Mouse (Mus musculus): Measurements from ENCODE around the gene Rhod.
"Not testable (repeated sequence)": the region's sequence is repeated elsewhere in the genome, so short reads cannot be mapped to it uniquely, and the experiment has no call there.

Gene Rhod

DNA sequence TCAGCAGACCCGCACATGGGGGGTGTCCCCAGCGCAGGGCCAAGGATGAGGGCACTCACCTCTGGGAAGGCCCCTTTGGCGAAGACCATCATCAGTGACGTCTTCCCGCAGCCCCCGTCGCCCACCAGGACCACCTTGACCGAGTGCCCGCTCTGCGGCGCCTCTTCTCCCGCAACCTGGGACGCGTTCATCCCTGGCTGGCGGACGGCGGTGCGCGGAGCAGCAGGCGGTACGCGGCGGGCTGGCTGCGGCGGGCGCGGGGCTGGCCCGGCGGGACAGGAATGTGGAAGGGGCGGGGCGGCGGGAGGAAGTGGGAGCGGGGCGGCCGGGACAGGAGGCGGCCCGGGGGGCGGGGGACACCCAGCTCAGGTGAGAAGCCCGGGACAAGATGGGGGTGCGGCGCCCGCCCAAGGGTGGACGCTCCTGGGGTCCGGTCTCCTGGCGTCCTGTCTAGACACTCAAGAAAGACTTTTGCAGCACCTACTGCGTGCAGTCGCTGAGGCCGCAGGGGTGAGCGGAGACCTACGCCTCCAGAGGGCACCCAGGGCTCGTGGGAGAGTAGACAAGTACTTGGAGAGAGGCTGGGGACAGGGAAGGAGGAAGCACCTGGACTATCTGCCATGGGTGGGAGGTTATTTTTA, at the start of gene Rhod:
Gene Rhod, minus strand, starts transcription at position 272 of the 641 bp plus-strand sequence.
- peak; percentile 73 to 82 for DNase-seq

DNA sequence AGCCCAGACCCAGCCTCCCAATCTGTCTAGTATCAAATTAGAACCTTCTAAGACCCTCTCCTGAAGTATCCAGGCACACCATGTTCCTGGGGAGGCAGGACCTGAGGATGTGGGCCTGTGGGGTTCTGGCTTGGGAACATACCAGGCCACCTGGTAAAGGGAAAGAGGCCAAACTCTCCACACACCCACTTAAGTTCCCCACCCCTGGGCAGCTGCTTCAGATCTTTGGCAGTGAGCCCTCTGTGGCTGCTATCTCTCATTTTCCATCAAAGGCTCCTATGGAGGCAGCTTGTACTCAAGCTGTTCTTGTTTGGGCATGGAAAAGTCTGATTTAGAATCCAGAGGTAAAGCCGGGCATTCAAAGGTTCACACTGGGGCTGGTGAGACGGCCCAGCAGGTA, 48.6 kb upstream of the Rhod start:
- DNase-seq = peak; percentile 59 to 70

DNA sequence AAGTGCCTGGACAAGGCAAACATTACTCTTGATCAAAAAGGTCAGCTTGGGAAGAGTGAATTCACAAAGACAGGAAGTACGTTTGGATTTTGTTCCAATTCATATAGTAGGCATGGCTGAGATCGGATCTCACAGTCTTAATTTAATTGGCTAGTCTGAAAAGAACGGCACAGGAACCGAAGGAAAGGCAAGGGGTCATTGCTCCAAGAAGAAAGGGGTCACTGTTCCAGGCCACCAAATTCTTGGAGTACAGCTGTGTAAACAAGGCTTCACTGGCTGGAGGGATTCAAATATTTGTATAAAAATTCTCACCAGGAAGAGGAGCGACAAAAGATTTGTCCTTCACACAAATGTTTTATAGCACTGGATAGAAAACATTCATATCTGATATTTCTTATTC, 45.8 kb upstream of the Rhod start:
- DNase-seq = no peak

DNA sequence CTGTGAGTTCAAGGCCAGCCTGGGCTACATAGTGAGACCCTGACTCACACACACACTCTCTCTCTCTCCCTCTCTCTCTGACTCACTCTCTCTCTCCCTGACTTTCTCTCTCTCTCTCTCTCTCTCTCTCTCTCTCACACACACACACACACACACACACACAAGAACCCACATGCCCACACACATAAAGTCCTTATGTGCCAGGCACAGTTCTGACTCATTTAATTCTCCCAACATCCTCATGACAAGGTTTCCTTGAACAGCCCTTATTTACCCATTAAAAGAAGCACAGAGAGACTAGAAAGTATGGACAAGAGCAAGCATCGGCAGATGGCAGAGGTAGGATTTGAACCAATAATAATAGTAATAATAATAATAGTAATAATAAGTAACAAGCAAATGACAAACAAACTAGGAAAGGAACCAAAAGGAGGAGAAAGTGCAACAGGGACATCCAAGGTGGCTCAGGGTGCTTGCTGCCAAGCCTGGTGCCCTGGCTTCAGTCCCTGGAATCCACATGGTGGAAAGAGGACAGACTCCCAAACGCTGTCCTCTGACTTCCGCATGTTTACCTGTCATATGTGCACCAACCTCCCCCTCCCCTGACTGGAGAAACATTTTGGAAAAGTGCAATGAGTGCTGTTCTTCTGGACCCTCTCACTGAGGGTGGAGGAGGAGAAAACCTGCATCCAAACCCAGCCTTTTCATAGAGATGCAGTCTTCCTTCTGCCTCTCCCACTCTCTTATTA, 43.1 kb upstream of the Rhod start:
- DNase-seq = no peak

DNA sequence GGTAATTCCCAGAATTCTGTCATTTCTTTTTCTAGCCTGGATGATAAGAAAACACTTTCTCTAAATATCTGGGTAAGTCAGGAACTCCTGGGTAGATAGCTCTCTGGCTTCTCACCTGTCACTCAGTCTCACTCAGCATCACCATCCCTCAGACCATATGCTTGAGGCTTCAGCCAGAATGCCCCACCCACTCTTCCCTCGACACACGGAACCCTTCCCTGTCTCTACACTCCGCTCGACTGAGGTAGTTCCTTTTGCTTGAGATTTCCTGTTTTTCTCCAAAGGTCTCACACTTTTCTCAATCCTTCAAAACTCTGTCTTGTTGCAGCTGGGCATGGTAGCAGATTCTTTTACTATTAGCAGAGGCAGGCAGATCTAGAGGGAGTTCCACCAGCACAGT, 42.1 kb upstream of the Rhod start:
- DNase-seq = no peak

DNA sequence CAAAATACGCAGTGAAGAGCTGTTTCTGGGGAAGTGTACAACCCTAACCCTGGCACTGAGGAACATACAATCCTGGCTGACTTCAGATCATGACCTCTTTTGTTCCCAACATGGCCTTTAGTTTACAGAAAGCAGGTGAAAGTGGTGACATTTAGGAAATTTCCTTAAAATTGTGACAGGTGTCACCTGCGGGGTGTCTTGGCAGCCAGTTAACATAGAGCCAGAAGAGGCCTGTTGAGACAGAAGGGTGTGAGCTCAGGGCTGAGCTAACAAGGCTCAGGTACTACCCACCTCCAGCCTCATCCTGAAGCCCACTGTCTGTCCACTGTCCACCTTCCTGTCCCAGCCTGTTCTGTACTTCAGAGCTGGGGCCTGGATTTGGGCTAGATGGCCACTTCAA, 40.8 kb upstream of the Rhod start:
- DNase-seq = no peak

DNA sequence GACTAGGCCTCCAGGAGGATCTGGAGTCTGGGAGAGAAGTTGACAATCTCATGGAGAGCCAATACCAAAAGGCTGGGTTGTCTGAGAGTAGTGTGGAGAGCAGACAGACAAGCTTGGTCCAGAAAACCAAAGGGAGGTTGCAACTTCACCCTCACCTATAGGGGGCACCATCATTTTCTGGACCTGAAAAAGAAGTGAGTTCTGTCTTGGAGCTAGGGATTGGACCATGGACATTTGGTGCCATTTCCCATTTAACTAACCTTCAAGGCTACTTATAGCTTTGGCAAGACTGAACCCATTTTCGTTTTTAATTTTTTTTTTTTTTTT, 38.9 kb upstream of the Rhod start:
- no peak for DNase-seq

DNA sequence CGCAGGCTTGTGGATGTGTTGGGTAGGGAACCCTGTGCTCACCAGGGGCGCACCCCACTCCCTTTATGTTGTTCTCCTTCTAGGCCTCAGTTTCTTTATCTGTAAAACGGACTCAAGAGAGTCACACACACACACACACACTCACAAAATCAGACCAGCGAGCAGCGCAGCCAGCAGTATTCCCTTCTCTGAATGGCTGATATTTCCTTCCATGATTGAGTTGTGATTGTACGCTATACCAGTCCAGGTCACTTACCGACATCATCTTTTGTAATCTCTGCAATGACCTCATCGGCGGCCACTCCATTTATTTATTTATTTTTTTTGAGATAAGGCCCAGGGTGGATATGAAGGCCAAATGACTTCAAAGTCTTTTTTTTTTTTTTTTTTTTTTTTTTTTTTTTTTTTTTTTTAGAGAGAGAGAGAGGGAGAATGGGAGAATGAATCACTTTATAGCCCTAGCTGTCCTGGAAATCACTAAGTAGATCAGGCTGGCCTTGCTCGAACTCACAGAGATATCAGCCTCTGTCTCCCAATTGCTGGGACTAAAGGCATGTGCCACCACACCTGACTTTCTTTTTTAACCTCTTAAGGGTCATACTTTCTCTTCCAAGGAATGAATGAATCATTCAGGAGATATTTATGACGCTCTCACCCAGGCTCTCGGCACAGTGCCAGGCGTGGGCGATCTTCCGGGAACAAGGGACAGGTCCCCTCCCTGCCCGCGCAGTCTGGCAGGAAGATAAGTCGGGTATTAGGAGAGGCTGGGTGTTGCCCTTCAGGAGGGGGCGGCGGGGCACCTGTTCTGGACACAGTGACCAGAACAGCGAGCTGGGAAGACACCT, 38.3 kb upstream of the Rhod start, which contains the start of gene Syt12:
Gene Syt12, minus strand, starts transcription at position 103 of the 845 bp plus-strand sequence.
- DNase-seq = peak; percentile 41 to 65

DNA sequence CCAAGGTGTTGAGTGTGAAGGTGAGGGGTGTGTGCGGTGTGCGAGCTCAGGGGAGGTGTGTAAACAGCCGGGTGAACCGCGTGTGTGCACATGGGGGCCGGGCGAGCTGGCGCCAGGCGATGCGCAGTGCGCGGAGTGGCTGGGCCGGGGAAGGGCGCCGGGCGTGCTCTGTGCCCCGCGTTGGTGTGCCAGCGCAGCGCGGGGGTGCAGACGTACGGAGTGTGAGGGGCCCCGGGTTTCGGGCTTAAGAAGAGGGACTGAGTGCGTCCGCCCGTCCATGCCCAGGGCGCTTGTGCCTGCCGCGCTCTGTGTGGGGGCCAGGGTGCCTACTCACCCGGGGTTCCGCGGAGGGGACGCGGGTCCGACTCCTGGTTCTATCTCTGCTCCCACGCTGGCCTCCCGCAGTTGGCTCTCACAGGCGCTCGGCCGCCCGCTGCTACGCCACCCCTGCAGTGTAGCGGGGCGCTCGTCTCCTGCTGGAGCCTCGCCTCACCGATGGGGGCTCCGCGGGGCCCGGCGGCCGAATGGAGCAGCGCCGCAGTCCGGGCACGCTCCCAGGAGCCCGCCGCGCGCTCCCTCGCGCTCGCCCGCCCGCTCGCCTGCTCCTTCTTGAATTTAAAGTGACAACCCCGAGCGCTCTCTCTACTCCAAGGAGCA, 37.5 kb upstream of the Rhod start:
- DNase-seq = peak in 1 of 2 experiments; percentile 22

DNA sequence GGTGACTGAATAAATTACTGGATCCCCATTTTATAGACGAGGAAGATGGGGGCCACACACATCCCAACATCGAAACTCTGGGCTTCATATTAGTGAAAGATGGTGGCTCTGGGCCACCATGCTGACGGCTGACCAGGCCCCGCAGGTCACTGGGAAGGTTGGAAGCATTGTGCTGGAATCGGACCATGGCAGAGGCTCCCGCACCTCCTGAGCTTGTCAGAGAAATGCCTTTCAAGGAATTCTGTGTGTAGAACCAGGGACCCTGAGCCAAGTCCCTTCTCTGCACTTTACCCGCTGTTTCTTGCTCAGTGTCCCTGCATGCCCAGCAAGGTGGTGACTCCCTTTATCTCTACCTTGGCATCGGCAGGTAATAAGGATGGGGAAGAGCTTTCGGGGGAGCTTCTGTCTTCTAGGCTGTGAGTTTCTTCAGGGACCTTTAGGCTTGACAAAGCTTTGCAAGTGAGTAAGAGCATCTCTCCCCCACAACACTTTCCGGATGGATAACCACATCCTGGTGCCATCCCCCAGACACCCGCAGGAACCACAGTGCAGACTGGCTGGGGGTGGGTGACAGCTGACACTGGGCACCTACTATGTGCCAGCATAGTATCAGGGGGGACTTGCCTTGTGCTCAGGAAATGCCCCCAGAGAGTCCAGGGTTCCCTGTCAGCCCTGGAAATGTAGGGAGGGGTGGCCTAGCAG, 36.1 kb upstream of the Rhod start:
- no peak for DNase-seq

DNA sequence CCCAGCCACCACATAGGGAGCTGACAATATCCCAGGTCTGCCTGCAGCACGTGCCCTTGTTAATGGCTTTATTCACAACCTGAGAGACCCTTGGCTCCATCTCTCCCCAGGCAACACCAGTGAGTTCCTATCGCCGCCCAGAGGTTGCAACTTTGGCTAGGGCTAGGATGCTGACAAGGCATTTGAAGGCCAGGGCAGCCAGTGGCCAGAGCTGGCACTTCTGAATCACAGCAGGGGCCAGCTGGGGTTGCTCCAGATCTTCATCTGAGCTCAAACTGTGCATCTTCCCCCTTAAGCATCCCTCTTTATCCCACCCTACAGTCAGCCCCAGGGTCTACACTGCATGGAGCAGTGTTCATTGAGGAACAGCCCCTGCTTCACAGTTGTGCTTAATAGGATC, 35.5 kb upstream of the Rhod start:
- no peak for DNase-seq

DNA sequence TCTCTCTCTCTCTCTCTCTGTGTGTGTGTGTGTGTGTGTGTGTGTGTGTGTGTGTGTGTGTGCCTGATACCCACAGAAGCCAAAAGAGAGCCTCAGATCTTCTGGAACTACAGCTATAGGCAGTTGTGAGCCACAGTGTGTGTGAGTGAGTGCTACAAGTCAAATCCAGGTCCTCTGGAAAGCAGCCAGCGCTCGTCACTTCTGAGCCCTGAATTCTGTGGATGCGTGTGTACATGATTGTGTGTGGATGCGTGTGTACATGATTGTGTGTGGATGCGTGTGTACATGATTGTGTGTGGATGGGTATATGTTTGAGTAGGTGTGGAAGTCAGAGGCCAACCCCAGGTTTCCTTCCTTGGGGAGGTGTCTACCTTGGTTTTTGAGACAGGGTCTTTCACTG, 34.3 kb upstream of the Rhod start:
- no peak for DNase-seq

DNA sequence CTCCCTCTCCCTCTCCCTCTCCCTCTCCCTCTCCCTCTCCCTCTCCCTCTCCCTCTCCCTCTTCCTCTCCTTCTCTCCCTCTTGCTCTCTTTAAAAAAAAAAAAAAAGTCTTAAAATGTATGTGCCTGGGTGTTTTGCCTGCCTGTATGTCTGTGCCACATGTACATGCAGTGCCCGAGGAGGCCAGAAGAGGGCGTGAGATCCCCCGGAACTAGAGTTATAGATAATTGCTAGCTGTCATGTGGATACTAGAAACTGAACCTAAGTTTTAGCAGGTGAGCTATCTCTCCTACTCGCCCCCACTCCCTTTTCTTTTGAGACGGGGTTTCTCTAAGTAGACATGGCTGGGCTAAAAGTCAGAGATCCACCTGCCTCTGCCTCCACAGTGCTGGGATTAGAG, 29.1 kb upstream of the Rhod start:
- no peak for DNase-seq

DNA sequence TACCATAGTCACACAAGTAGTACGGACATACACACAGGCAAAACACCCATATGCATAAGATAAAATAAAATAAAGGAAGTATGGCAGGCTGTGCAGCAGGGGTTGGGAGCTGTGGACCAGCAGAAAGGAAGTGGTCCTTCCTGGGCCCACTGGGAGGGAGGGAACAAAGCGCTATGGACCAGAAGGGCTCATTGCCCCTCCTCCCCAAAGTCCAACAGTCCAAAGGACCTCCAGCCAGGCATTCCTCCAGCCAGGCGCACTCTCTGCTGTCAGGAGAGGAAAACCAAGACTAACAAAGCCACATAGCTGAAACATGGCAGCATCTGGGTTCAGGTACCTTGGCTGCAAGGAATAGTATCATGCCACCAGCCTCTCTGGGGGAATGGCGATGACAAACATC, 25.4 kb upstream of the Rhod start:
- no peak for DNase-seq

DNA sequence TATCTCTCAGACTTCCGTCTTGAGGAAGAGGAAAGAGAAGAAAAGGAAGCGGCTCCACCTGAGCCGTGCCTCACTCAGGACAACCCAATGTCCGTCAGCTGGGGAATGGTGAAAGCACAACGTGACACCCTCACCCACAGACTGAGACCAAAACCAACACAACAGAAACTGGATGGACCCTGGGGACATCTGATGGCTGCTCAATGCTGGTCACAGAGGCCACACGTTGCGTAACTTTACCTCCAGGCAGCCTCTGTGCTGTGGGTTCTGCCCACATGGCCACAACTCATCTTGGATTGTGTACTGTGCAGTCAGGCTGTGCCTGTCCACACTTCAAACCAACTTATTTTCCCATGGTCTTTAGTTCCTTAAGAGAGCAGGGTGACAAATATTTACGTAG, 22.7 kb upstream of the Rhod start:
- DNase-seq = no peak

DNA sequence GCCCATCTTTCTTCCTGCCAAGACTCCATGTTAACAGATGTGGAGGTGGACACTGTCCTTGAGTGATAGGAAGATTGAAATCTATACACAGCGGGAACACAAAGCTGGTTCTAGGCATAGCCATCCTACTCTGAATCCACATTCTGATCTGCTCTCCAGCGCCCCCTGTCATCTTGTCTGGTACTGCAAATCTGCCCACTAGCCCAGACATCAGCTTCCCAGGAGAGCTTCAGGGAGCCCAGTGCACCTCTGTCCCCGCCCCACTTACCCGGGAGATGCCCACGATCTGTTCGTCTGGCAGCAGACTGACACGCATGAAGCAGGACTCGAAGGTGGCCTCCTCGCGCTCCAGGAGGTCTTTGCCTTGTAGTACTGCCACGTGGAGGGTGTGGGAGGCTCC, 17.0 kb upstream of the Rhod start:
- DNase-seq = peak; percentile 37 to 45

DNA sequence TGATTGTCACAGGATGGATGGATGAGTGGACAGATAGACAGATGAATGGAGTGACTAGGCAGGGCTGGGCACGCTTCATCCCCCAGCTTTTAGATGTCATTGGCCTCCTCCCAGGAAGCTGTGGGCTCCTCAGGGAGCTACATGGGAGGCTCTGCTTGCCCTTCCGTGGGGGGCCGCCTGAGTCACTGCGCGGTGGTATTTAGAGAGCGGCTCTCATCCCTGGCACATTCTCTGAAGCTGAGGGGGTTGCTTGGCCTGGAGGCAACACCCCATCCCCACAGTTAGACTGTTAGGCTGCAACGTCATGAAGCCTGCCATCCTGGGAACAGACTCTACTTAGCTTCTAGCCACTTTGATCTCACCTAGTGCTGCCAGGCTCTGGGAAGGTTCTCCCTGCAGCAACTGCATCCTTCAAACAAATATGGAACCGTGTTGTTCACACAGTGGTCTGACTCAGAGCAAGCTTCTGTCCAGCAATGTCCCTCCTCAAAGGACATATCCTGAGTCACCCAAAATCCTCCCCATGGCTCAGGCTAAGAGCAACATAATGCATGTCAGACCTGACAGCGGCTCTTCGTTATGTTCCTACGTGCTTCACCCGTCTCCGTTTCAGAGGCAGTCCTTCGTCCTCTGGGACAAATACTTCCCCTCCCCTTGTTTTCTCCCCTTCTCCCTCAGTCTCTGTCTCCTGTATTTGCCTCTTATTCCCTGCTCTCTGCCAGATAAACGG, 16.0 kb upstream of the Rhod start:
- DNase-seq = no peak

DNA sequence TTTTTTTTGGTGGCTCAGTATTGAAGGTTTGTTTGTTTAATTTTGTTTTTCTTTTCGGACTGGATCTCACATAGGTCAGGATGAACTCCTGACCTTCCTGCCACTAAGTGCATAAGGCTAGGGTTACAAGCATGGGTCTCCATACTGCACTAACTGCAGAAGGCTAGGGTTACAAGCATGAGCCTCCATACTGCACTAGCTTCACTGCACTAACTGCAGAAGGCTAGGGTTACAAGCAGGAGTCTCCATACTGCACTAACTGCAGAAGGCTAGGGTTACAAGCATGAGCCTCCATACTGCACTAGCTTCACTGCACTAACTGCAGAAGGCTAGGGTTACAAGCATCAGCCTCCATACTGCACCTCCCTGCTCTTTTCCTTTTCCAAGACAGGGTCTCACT, 14.8 kb upstream of the Rhod start:
- not testable (repeated sequence) for DNase-seq

DNA sequence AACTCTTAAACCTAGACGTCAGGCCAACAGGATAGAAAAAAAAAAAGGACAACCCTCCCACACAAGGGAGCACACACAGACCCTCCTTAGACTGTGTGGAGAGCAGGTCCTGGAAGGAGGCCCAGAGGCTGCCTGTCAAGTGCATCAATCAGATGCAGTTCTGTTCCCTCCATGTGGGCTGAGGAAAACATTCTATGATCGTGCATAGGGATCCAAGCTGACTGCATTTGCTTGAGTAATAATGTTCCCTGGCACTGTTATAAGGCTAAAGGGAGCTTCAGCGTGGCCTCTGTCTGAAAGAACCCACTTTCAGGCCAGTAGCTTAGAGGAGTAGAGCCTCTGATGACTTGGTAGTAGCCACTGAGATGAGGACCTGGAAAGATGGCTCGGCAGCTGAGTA, 13.3 kb upstream of the Rhod start:
- no peak for DNase-seq

DNA sequence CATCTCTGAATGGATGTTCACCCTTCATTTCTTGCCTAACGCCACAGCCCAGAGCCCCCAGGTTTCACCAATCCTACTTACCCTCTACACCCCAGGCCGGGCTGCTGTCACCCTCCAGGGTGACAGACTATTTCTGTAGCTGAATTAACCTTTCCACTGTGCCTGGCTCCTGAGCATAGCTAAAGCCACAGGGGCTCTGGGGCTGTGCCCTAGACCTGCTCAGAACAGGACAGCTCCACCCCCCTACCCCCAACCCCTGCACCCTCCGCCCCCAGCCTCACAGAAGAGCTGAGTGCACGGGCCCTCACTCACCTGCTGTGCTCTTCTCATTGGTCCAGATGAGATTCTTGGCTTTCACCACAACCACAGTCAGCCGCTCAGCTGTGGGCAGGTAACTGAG, 12.7 kb upstream of the Rhod start:
- DNase-seq = no peak

DNA sequence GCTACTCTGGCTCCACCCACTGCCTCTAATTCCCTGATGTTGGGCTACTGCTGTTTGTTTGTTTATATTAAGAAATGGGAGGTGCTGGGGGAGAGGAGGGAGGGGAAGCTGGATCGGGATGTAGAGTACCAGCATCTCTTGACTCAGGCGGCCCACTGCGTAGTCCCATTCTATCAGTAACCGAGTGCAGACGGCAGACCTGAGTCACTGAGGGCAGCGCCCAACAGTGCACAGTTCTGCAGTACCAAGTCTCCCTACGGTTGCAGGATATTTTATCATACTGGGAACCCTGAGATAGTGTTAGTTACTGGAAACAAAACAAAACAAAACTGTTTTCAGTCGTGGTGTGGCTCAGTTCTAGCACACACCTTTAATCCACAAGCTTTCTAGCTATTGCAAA, 11.9 kb upstream of the Rhod start:
- DNase-seq = no peak

DNA sequence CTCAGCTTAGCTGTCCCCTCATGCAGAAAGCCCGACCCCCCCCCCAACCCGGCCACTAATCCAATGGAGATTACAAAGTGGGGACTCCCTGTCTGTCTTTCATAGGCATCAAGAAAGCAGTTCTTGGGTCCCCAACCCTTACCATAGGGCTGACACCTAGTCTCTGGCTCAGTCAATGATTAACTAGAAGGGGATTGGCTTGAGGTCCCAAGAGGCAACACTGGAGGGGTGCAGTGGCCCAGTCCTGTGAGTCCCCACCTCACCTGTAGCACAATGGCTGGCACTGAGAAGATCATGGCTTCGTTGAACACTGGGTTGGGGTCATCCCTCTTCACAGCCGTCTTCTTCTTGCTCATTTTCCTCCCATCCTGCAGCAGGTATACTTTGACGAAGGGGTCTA, 11.4 kb upstream of the Rhod start:
- no peak for DNase-seq
